Mouse (Mus musculus) adrenal gland, postnatal 10 days (tissue): ENCODE measurements around the gene Mrpl14. TPM values are rescaled to one million over a fixed set of nuclear protein-coding genes. Genes with fewer than 3 reads are reported as not detected.

Experiments used
- DNase-seq: peaks from one replicate; pipeline ENCODE4 v3.0.0; 2021; ENCODE audit warnings: mixed read lengths
- total RNA-seq, 2 experiments: library from RNA; stranded (reverse); gene quantifications; 2 replicates each; pipeline ENCODE4 v1.2.3; 2021

Mrpl14 gene
- total RNA-seq, 2 experiments from 2014 or later = 131 to 137 TPM

- DNase-seq = no peak
Observed at GRCm38 (mm10) chr17:45724574-45724921, 38.4 kb downstream of the Mrpl14 start.

DNA sequence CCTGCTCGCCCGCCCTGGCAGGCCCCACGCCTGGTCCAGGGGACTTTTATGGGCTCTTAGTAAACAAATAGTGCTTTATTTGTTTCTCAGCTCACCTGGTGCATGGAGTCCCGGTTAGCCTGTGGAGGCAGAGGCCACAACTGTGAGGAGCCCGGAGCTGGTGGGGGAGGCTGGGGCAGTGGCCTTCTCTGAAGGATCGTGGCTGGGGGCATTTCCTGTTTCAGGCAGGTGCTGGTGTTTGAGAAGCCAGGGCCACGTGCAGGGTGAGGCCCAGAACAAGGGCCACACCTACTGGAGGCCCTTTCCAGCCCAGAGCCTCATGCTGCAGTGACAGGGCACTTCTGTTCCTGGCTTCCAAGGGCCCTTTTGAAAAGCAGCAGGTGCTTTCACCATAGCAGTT, 40.1 kb downstream of the Mrpl14 start:
- DNase-seq = no peak

- no peak for DNase-seq
Observed at GRCm38 (mm10) chr17:45727481-45727880, 41.4 kb downstream of the Mrpl14 start.

DNA sequence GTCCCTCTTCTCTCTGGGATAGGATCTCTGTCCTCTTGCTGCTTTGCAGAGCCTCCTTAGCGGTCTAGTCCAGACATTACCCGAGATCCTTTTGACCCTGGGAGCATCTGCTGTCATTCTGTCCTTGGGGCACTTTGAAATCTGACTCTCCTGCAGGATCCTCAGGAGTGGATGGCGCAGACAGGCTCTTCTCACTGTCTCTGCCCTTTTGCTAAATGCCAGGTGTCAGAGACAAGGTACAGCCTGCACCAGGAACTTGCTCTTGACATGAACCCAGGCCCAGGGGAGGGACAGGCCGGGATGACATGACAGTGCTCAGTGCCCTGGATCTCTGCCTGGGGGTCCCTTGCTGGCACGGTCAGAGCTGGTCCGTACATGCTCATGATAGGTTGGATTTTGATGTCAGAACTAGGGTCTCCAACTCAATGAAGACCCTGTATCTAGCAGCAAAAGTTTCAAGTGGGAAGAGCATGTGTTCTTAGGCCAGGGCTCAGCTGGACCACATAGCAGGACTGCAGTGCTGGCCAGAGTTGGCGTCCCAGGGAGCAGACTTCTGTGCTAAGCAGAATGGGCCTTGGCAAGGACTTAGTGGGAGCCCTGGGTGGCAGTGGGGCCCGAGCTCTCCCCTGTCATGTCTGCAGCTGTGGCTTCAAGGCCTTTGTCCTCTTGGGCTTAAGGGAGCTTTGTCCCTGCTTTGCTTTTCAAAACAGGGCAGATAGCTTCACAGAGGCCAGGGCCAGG, 42.0 kb downstream of the Mrpl14 start:
- no peak for DNase-seq

- DNase-seq = no peak
Observed at GRCm38 (mm10) chr17:45729387-45729786, 43.3 kb downstream of the Mrpl14 start.

- no peak for DNase-seq
Observed at GRCm38 (mm10) chr17:45730696-45731095, 44.6 kb downstream of the Mrpl14 start.

DNA sequence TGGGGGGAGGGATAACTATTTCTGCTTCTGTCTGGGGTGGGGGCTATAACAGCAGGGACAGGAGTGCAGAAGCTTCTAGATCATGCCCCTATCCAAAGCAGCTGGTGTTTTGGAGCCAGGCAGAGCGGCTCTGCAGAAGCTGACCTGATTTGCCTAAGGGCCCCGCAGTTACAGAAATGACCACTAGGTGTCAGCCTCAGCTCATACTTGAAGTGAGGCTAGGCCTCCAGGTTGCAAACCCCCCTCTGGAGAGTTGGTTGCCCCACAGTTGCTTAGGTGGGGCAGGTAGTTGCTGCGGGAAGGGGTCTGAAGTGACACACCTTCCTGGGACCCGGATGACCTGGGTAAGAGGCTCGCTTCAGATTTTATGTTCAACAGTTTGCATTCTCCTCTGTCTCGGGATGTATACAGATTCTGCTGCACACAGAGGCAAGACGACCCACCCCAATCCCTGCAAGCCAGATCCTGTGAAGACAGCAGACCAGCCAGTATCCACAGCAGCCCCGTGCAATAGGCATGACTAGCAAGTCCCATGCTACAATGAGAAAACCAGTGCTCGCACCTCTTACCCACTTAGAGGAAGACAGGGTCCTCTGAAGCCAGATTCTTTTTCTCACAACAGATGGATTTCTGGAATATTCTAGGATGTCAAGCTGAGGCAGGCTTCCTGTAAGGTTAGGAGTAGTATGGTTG, 45.2 kb downstream of the Mrpl14 start:
- DNase-seq = peak; percentile 91

- no peak for DNase-seq
Observed at GRCm38 (mm10) chr17:45733038-45733734, 47.1 kb downstream of the Mrpl14 start.

- DNase-seq = peak; percentile 83
Observed at GRCm38 (mm10) chr17:45733735-45734301, 47.7 kb downstream of the Mrpl14 start, which contains the start of gene 1600014C23Rik. TSS of gene 1600014C23Rik (minus strand) at chr17:45733844.

DNA sequence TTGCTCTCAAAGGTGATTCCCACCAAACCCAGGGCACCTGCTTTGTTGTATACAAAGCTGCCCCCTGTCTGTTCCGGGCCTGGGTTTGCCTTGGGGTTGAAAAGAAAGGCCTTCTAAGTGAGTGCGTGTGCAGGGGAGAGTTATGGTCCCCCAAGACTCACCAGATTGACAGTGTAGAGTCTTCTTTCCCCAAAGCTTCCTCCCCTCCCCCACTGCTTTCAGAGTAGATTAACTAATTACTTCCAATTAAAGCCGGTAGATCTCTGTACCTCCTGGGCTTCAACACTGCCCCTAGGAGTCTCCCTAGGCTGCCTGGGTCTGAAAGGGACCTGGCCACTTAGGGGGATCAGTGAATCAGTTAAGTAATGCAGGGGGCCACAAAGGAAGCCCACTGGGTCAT, 48.2 kb downstream of the Mrpl14 start:
- no peak for DNase-seq

DNA sequence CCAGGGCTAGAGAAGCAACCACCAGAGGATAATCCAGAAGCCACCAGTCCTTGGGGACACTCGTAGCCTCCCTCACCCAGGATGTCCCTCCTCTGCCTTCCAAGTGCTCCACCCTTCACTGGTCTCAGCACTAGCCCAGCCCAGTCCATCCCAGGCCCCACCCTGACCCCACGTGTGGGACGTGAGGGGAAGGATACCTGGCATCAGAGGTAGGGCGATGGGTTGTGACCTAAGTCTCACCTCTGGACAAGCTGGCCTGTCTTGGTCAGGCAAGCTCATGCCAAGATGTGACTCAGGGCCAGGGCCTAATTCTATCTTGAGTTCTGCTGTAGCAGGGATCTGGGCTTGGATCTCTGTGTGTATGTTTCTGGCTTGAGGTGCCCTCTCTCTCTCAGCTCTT, 48.8 kb downstream of the Mrpl14 start:
- peak; percentile 49 for DNase-seq

DNA sequence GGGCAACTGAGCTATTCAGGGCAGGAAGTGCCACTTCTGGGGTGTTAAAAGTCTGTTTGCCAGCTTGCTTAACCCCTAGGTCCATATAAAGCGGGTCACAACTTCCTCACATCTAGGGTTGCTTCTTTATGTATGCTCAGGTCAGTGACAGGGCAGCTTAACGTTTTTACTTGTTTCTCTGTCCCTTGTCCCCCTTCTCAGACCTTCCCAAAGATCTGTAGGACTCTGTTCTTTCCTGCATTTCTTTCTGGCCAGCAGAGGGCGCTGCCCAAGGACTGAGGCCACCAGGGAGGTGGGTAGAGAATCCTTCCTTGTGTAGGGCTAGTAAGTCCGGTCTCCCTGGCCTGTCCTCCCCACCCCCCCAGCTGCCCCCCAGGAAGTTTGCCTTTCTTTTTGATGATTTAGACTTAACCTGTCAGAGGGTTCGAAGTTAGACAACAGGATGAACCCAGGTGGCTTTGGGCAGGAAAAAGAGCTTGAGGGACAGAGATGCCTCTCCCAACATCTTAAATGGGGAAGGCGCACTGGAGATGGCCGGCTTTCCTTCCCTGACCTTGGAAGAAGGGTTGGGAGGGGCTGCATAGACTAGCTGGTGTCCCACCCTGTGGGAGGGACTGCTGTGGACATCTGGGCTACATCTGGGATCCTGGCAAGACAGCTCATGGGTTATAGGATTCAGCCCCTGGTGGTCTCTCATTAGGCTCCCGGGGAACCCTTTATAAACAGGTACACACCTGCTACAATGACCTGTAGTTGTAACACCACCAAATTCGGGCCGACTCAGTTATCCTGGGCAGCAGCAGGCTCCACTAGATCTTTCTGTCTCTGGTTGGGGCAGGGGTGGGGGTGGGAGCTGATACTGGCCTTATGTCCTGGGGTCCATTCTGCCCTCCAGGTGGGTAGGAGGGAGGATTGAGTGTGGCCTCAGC, 49.5 kb downstream of the Mrpl14 start:
- peak; percentile 92 for DNase-seq

- DNase-seq = peak; percentile 91
Observed at GRCm38 (mm10) chr17:45736311-45737077, 50.4 kb downstream of the Mrpl14 start.

DNA sequence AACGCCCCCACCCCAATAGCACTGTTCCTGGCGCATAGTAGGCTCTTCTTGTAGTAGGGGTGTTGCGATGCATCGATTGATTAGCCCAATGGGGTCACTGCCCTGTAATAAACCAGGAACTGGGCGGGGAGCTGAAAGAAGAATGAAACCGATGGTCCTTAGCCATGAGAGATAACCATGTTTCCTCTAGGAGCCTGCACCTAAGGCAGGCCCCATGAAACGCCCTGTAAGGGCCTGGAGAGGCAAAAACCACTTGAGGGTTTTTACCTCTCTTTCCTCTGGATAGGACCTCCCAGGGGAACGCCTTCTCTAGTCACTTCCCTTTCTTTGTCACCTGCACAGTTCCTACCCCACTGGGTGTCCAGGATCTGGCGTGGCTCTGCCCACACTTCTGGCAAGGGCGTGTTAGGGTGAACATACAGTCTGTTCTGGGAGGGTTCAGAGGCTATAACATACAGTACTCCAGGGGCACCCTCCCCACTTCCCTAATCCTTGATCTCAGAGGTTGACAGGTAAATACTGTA, 51.0 kb downstream of the Mrpl14 start:
- no peak for DNase-seq

- DNase-seq = peak; percentile 43
Observed at GRCm38 (mm10) chr17:45742371-45743147, 56.4 kb downstream of the Mrpl14 start.

GRCm38 (mm10) chr17:45745629-45746028, 59.5 kb downstream of the Mrpl14 start:
- no peak for DNase-seq

DNA sequence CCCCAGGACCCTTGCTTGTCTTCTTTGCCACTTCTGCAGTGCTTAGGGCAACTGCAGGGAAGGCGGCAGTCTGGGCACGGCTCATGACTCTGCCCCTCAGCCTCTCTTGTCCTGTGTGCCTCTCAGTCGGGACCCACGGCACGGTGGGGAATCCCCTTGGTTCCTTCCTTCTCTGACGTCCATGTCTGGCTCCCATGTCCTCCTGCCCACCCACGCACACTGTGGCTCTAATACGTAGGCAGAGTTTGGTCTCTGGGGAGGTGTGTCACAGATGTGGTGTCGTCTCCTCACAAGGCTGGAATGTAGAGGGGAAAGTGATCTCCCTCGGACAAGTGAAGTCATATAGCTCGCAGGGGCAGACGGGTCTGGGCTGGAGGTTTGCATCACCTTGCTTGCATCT, 60.6 kb downstream of the Mrpl14 start:
- no peak for DNase-seq

DNA sequence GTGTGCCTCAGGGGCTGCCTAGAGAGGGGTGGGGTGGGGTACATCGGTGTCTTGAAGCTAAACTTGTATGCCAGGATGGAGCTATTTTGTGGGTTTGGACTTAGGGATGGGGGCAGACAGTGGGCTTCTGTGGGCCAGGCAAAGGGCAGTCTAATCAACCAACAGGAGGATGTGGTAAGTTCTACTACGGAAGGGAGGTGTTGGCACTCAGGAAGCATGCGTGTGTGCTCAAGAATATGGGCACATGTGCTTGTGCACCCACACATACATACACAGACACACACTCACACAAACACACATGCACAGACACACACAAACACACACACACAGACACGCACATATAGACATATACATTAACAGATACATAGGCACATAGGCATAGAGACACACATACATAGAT, 61.2 kb downstream of the Mrpl14 start:
- DNase-seq = no peak
